Mouse (Mus musculus): ENCODE measurements at regions not wholly inside any gene's neighbourhood (a gene's known extent, or its start where the extent isn't known, plus 50 kb on each side); places are given as distances from the start of the nearest gene placed in this dataset.

GRCm38 (mm10) chr3:65478215-65478614, 50.0 kb upstream of the Tiparp start:
- ATAC-seq (replicated peaks; ENCODE audit: poor library complexity): no peak

- ATAC-seq (replicated peaks; ENCODE audit: poor library complexity): no peak
Observed at GRCm38 (mm10) chr3:65477111-65477510, 51.1 kb upstream of the Tiparp start.

- no peak for ATAC-seq (replicated peaks; ENCODE audit: poor library complexity)
Observed at GRCm38 (mm10) chr3:65476091-65476953, 51.9 kb upstream of the Tiparp start.

- ATAC-seq (replicated peaks; ENCODE audit: poor library complexity): no peak
Observed at GRCm38 (mm10) chr3:65474585-65474984, 53.6 kb upstream of the Tiparp start.

- no peak for ATAC-seq (replicated peaks; ENCODE audit: poor library complexity)
Observed at GRCm38 (mm10) chr3:65471796-65472195, 56.4 kb upstream of the Tiparp start.

GRCm38 (mm10) chr3:65469207-65469606, 59.0 kb upstream of the Tiparp start:
- peak; percentile 89 for ATAC-seq (replicated peaks; ENCODE audit: poor library complexity)

GRCm38 (mm10) chr3:65464769-65465168, 63.4 kb upstream of the Tiparp start:
- ATAC-seq (replicated peaks; ENCODE audit: poor library complexity): 0 out of 2 replicates have a peak, but pooled peaks have one; percentile 33

- ATAC-seq (replicated peaks; ENCODE audit: poor library complexity): no peak
Observed at GRCm38 (mm10) chr3:65460936-65461335, 67.3 kb upstream of the Tiparp start.

GRCm38 (mm10) chr3:65459702-65460101, 67.3 kb upstream of the Ssr3 start:
- no peak for ATAC-seq (replicated peaks; ENCODE audit: poor library complexity)

- ATAC-seq (replicated peaks; ENCODE audit: poor library complexity): no peak
Observed at GRCm38 (mm10) chr3:65457931-65458330, 65.5 kb upstream of the Ssr3 start.

- ATAC-seq (replicated peaks; ENCODE audit: poor library complexity): no peak
Observed at GRCm38 (mm10) chr3:65455597-65456284, 63.3 kb upstream of the Ssr3 start.

GRCm38 (mm10) chr3:65454301-65454700, 61.9 kb upstream of the Ssr3 start:
- no peak for ATAC-seq (replicated peaks; ENCODE audit: poor library complexity)

- no peak for ATAC-seq (replicated peaks; ENCODE audit: poor library complexity)
Observed at GRCm38 (mm10) chr3:65449176-65449575, 56.8 kb upstream of the Ssr3 start.

- ATAC-seq (replicated peaks; ENCODE audit: poor library complexity): no peak
Observed at GRCm38 (mm10) chr3:65443701-65444100, 51.3 kb upstream of the Ssr3 start.

GRCm38 (mm10) chr3:65442946-65443345, 50.5 kb upstream of the Ssr3 start:
- ATAC-seq (replicated peaks; ENCODE audit: poor library complexity): no peak

- no peak for ATAC-seq (replicated peaks; ENCODE audit: poor library complexity)
Observed at GRCm38 (mm10) chr3:65442269-65442668, 49.8 kb upstream of the Ssr3 start.

All from megakaryocyte progenitor cell, adult 5-6 weeks (primary cell).